Mouse (Mus musculus): ENCODE data around the gene Taar9.

- TF ChIP-seq POLR2A (IDR thresholded peaks at IDR 0.05; ENCODE audit: low read depth, low read length) = no peak
- TF ChIP-seq CTCF (IDR thresholded peaks at IDR 0.05; ENCODE audit: extremely low read depth, insufficient read length, insufficient replicate concordance, low read depth, low read length) = no peak
Observed at GRCm38 (mm10) chr10:24158470-24159254, 49.3 kb upstream of the Taar9 start.

Data from small intestine, adult 2 months (tissue).